Mouse (Mus musculus): ENCODE measurements at regions not wholly inside any gene's neighbourhood (a gene's known extent, or its start where the extent isn't known, plus 50 kb on each side); places are given as distances from the start of the nearest gene placed in this dataset.

DNA sequence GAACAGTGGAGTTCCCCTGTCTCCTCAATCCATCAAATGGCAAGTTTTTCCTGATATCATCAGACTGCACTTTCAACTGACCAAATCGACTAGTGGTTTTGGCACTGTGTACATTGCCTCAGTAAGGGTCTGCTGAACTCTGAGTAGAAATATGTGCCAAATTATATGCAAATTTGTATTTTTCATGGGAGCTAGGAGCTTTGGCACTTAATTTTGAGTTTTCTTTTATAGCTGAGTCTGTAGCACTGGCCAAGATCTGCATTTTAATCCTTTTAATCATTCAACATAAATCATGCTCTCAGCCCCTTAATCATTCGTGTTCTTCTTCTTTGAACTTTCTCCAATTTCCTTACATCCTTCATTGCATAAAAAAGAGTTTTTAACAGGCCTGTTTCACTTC lies 1678.5 kb upstream of the 5930422O12Rik start:
- H3K27me3 ChIP-seq (ENCODE audit: control insufficient read depth, insufficient read depth, low read length) = no peaks in the 10 kb centered on the region
- H3K4me3 ChIP-seq = no peak overlapping the region
- H3K4me1 ChIP-seq (ENCODE audit: control insufficient read depth, insufficient read depth, low read length) = no peaks in the 10 kb centered on the region
- H3K9ac ChIP-seq (ENCODE audit: low read depth, low read length) = no peak overlapping the region
- TF ChIP-seq POLR2A (IDR thresholded peaks at IDR 0.05; ENCODE audit: insufficient read depth, low read depth, low read length) (no peak), CTCF (IDR thresholded peaks at IDR 0.05) (no peak), EP300 (IDR thresholded peaks at IDR 0.05; ENCODE audit: insufficient read depth, low read depth, low read length) (no peak)
- WGBS = 51% methylated on average over 2 of the region's 2 CpGs
- no peak for DNase-seq
- no peak overlapping the region for H3K27ac ChIP-seq
- intact Hi-C loops (cut with DNase I) = no loop called here
- H3K79me2 ChIP-seq (replicated peaks; ENCODE audit: control insufficient read depth, insufficient read depth, low read length) = no peaks in the 10 kb centered on the region
- no peaks in the 10 kb centered on the region for H3K36me3 ChIP-seq (ENCODE audit: control insufficient read depth, insufficient read depth, low read length)

- TF ChIP-seq POLR2A (IDR thresholded peaks at IDR 0.05; ENCODE audit: insufficient read depth, low read depth, low read length) (no peak), CTCF (IDR thresholded peaks at IDR 0.05) (no peak), EP300 (IDR thresholded peaks at IDR 0.05; ENCODE audit: insufficient read depth, low read depth, low read length) (no peak)
- Histone ChIP-seq H3K4me3 (no peak overlapping the region), H3K27ac (no peak overlapping the region), H3K27me3 (ENCODE audit: control insufficient read depth, insufficient read depth, low read length) (no peaks in the 10 kb centered on the region), H3K4me1 (ENCODE audit: control insufficient read depth, insufficient read depth, low read length) (no peaks in the 10 kb centered on the region), H3K79me2 (replicated peaks; ENCODE audit: control insufficient read depth, insufficient read depth, low read length) (no peaks in the 10 kb centered on the region), H3K36me3 (ENCODE audit: control insufficient read depth, insufficient read depth, low read length) (no peaks in the 10 kb centered on the region), H3K9ac (ENCODE audit: low read depth, low read length) (no peak overlapping the region)
- WGBS = 67% methylated on average over 3 of the region's 3 CpGs
- intact Hi-C loops (cut with DNase I) = no loop called here
- no peak for DNase-seq
Measured at GRCm38 (mm10) chr8:31750482-31751126, 1677.9 kb upstream of the 5930422O12Rik start.

GRCm38 (mm10) chr8:31755737-31756136 lies 1672.8 kb upstream of the 5930422O12Rik start:
- 37% methylated on average over 3 of the region's 3 CpGs for WGBS

GRCm38 (mm10) chr8:31762091-31762490 lies 1666.4 kb upstream of the 5930422O12Rik start:
- H3K36me3 ChIP-seq (ENCODE audit: control insufficient read depth, insufficient read depth, low read length) = no peaks in the 10 kb centered on the region
- intact Hi-C loops (cut with DNase I) = no loop called here
- no peaks in the 10 kb centered on the region for H3K79me2 ChIP-seq (replicated peaks; ENCODE audit: control insufficient read depth, insufficient read depth, low read length)
- 81% methylated on average over 6 of the region's 6 CpGs for WGBS
- TF ChIP-seq EP300 (IDR thresholded peaks at IDR 0.05; ENCODE audit: insufficient read depth, low read depth, low read length) (no peak), POLR2A (IDR thresholded peaks at IDR 0.05; ENCODE audit: insufficient read depth, low read depth, low read length) (no peak), CTCF (IDR thresholded peaks at IDR 0.05) (no peak)
- no peak for DNase-seq
- H3K9ac ChIP-seq (ENCODE audit: low read depth, low read length) = no peak overlapping the region
- H3K27ac ChIP-seq = no peak overlapping the region
- no peak overlapping the region for H3K4me3 ChIP-seq
- no peaks in the 10 kb centered on the region for H3K4me1 ChIP-seq (ENCODE audit: control insufficient read depth, insufficient read depth, low read length)
- H3K27me3 ChIP-seq (ENCODE audit: control insufficient read depth, insufficient read depth, low read length) = no peaks in the 10 kb centered on the region

More at GRCm38 (mm10) chr8:31755737-31756136, 1672.8 kb upstream of the 5930422O12Rik start:
- Histone ChIP-seq H3K4me3 (no peak overlapping the region), H3K27ac (no peak overlapping the region), H3K27me3 (ENCODE audit: control insufficient read depth, insufficient read depth, low read length) (no peaks in the 10 kb centered on the region), H3K9ac (ENCODE audit: low read depth, low read length) (no peak overlapping the region), H3K4me1 (ENCODE audit: control insufficient read depth, insufficient read depth, low read length) (no peaks in the 10 kb centered on the region), H3K36me3 (ENCODE audit: control insufficient read depth, insufficient read depth, low read length) (no peaks in the 10 kb centered on the region), H3K79me2 (replicated peaks; ENCODE audit: control insufficient read depth, insufficient read depth, low read length) (no peaks in the 10 kb centered on the region)
- no peak for TF ChIP-seq POLR2A (IDR thresholded peaks at IDR 0.05; ENCODE audit: insufficient read depth, low read depth, low read length)
- TF ChIP-seq CTCF (IDR thresholded peaks at IDR 0.05) = no peak
- no peak for TF ChIP-seq EP300 (IDR thresholded peaks at IDR 0.05; ENCODE audit: insufficient read depth, low read depth, low read length)
- DNase-seq = no peak
- intact Hi-C loops (cut with DNase I) = no loop called here
